Mouse (Mus musculus): Measurements from ENCODE around the gene Rnf213.

The Rnf213 gene

DNA sequence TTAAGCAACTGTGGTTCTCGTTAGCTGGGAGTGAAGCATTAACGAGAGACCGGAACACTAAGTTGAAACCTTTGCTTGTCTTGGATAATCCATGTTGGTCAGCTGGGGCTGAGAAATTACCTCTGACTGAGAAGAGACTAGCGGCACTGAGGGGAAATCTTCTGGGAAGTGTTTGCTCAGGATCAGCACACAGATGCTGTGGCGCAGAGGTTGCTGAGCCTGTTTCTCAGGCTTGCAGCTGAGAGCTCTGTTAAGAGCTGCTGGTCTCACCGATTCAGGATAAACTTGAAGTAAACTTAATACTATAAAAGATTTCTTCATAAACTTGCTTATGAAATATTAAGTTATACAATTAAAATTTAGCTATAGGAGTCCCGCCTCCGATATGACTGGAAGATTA is 45.9 kb downstream of the Rnf213 start:
- DNase-seq = no peak

DNA sequence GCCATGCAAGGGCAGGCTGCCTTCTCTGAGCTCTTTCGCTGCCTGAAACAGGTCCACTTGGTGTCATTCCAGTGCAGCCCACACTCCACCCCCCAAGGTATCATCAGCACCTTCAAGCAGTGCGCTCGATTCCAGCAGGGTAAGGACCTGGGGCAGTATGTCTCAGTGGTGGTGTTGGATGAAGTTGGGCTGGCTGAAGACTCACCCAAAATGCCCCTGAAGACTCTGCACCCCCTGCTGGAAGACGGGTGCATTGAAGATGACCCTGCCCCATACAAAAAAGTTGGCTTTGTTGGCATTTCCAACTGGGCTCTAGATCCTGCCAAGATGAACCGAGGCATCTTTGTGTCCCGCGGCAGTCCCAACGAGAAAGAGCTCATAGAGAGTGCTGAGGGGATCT is 49.3 kb downstream of the Rnf213 start:
- no peak for DNase-seq

DNA sequence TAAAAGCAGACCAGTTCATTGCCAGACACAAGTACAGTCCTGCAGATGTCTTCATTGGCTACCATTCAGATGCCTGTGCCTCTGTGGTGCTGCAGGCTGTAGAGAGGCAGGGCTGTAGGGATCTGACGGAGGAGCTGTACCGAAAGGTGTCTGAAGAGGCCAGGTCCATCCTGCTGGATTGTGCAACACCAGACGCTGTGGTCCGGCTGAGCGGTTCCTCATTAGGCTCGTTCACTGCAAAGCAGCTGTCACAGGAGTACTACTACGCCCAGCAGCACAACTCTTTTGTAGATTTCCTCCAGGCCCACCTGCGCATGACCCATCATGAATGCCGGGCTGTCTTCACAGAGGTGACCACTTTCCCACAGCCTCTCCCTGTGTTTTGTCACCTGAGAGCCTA is 50.5 kb downstream of the Rnf213 start:
- DNase-seq = no peak

DNA sequence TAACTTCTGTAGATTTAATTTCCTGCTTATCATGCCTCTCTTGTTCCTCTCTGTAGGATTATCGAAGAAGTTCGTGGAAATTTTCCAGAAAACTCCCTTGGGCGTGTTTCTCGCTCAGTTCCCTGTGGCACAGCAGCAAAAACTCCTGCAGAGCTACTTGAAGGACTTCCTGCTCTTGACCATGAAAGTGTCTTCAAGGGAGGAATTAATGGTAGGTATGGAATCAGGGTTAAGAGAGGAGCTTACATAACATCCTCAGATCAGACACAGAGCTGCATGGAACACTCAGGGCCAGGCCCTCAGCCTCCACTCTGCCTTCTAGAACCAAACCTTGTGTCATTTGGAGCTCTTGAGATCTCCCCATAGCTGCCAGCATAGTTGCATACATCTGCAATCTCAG is 63.2 kb downstream of the Rnf213 start:
- DNase-seq = no peak

DNA sequence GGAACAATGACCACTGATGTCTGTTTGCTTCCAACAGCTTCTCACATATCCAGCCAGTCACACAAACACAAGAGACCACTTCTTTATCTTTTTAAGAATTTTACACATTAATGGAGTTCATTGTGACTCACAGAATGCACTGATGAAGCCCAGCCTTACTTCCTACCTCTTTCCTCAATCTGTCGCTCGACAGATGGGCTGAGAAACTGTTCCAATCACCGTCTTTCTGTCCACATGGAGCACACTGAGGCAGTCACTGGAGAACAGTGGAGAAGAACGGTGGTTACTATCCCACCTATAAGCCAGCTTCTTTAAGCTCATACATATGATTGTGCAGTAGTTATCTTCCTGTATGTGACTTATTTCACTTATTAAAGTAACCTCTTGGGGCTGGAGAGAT is 85.0 kb downstream of the Rnf213 start:
- no peak for DNase-seq

DNA sequence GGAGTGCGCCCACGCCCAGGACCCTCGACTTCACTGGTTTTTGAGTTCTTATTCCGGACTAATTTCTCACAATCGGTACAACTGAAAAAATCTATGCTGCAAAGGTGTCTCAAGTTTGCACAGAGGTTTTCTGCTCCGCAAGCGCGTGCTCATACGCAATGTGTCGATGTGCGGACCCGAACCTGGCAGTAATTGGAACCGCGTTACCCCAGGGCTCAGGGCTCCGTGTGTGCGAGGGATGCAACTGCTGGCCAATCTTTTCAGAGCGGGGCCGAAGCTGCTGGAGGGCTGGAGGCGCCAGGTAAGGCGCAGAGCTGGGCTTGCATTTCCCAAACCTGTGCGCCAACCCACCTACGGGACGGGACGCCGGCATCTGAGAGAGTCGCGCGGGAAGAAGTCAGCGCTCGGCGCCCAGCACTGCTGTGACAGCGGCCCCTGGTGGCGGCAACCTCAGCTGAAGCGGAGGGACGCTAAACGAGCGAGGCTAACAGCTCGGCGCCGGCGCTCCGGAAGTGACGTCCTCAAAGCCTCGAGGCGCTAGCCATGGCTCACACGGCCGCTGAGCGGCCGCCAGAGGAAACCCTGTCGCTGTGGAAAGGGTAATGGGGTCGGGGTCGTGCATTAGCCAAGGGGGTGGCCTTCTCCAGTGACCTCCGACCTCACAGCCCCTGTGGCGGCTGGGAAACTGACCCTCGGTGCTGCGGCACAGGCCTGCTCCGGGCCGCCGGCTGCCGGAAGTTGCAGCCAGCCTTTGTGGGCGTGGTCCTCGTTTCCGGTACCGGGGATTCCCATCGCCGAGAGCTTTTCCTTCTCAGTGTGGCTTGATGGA is 98.2 kb downstream of the Rnf213 start, which contains the start of gene Endov:
TSS of gene Endov (plus strand) at position 487 of the 829 bp plus-strand sequence.
- DNase-seq = peak; percentile 98 to 100

DNA sequence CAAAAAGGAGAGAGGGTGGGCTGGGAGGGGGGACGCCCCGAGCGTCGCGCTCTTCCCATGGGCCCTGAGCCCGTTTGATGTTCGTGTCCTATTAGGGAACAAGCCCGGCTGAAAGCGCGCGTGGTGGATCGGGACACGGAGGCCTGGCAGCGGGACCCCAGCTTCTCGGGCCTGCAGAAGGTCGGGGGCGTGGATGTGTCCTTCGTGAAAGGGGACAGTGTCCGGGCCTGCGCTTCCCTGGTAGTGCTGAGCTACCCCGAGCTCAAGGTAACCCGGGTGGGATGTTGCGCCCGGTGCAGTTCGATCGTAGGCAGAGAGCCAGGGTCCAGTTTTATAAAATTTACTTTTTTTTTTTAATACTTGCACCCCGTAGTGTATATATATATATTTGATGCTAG is 98.8 kb downstream of the Rnf213 start:
- DNase-seq = no peak

DNA sequence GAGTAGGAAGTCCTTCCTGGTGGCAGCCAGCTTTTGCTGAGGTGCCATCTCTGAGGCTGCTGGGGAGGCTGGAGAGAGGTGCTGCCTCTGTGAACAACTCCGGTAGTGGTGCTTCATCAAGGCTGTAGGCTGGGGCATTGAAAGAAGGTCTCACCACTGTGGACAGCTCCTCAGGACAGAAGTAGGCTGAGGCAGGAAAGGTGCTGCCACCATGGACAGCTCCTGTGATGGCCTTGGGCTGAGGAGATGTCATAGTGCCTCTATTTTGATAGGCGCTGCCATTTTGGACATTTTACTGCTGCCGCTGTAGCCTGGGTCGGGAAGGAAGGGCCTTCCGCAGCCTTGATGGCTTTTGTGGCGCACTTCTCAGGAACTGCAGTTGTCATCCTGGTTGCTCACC is 99.9 kb downstream of the Rnf213 start:
- no peak for DNase-seq

DNA sequence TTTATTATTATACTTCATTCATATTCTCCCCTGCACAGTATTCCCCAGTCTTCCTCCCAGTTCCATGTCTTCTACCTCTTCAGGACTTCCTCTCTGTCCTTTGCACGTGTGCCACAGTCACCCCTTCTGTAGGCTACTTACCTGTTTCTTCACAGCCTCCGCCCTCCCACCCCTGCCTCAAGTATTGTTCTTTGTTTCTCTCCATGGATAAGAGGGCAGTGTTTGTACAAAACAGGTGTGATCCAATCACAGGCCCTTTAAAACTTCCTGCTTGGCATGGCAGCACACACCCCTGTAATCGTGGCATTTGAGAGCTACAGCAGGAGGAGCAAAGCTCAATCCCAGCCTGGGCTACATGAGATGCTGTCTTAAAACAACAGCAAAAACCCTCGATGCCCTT is 100.6 kb downstream of the Rnf213 start:
- DNase-seq = no peak

DNA sequence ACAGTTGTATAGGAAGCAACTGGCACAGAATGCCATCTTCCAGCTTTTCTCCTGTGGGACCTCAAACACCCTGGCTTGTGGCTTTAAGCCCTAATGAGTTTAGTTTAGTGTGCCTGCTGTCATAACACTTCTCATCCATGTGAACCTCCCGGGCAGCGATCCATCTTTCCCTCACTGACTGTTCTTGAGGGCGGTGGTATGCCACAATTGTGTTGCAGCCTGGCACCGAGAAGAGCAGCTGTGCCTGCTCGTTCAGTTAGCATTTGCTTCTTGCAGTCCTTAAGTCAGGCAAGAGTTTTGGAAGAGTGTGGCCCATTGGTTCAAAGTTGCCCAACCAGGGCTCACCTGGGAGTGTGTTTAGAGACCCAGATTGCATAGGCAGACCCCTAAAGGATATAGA is 103.2 kb downstream of the Rnf213 start:
- no peak for DNase-seq

DNA sequence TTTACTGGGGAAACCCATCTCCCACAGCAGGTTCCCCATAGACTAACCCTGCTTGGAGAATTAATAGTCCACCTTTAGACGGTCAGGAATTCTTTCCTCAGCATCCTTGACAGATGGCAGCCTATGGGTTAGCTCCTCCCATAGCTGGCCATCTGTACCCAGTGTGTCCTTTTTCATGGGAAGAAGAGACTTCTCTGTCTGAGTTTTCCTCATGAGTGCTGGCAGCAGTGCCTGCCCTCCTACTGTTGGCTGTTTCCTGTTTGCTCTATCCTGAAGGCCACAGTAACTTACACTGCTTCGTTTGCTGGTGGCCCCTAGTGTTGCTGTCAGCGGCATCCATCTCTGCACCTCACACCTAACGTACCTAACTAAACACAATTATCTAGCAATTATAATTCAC is 104.6 kb downstream of the Rnf213 start:
- DNase-seq = no peak

DNA sequence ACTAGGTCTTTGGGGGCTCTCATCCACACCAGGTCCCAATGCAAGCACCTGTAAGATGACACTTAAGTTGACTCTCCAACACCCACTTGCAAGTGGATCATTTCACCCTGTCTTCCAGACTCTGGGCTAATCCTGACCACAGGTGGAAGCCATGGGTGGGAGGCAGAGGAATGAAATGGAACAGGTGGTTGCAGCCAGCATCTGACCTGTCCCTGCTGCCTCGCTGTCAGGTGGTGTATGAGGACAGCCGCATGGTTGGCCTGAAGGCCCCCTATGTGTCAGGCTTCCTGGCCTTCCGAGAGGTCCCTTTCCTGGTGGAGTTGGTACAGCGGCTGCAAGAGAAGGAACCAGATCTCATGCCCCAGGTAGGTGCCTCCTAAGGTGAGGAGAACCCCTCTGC is 106.4 kb downstream of the Rnf213 start:
- no peak for DNase-seq

DNA sequence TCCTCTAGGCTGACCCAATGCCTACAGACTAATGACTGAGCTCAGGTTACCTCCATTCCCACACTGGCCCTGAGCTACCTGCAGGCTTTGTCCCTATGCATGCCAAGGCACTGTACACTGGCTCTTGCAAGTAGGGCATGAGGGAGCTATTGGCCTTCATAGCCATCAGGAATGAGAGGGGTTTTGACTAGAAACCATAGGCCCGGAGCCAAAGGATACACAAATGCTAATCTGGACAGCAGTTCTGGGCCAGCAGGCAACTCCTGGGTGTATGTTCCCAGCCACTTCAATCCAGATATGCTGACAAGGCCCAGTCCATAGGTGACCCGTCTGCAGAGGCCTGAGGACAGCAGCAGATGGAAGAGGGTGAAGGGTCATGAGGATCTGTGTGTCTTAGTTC is 107.1 kb downstream of the Rnf213 start:
- no peak for DNase-seq

DNA sequence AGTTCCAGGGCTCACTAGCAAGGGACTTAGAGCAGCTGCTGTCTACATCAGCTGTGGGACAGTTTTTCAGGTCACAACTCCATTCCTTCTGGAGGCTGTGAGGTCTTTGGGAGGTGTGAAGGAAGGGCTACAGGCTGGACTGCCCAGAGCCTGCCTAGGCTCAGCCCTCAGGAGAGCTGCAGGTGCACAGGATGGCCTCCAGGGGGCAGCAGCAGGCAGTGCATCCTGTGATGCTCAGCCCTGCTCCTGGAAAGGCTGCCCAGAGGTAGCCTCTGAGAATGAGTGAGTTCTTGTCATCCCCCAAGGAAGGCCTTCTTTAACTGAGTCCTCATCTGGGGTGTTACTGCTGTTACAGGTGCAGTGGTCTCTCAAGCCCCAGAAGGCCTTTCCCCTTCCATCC is 110.8 kb downstream of the Rnf213 start:
- DNase-seq = peak; percentile 68 to 69

DNA sequence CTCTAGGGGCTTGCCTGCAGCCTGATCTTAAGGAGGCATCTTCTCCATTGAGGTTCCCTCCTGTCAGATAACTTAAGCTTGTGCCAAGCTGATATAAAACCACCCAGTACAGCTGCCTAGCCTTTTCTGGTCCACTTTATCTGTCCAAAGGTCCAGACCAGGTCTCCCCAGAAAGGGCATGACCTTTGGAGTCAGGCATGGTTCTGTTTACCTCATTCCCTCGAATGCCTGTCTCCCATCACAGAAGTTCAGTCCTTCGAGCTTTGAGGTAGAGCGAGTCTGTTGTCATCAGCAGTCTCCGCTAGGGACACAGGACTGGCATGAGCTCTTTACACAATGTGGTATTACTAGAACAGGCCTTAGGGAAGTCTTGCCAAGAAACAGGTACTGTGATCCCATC is 113.5 kb downstream of the Rnf213 start:
- no peak for DNase-seq

DNA sequence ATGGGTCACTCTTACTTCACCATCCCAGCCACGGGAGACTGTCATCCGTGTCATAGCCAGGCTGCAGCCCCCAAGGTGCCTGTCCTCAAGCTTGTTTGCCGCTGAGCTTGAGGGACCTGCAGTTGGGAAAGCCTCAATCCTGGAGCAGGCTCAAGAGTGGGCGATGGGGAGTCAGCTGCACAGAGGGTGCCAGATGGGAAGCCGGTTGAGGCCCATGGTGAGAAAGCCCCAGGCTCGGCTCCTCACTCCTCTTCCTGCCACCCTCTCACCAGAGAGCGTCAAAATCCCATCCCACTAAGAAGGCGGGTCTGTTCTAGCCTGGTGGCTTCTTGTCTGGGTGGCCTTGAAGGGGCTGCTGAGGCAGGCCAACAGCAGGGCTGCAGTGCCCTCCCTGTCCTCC is 114.9 kb downstream of the Rnf213 start:
- DNase-seq = no peak

DNA sequence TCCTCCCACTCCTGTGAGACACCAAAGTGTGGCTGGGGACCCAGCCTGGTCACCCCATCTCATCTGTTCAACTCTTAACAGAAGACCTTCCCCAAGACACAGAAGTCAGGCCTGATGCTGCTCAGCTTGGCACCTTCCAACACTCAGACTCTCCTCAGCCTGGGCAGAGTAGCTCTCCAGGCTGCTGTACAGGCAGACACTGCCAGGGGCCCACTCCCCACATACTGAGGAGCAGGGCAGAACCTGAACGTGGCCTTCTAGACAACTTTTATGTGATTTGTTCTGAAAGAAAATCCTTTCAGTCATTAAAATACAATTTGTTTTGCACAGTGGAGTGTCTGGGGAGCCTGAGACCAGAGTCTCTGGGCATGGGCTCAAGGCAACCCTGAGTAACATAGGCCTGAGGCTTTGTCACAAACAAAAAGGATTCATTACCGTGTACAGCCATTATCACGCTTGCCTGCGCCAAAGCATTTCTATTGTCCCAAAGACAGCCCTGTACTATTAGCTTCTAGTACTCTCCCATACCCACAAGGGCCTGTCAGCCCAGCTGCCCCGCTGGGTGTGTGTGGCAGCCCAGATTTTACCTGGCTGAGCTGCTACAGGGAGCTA is 116.4 kb downstream of the Rnf213 start:
- no peak for DNase-seq

DNA sequence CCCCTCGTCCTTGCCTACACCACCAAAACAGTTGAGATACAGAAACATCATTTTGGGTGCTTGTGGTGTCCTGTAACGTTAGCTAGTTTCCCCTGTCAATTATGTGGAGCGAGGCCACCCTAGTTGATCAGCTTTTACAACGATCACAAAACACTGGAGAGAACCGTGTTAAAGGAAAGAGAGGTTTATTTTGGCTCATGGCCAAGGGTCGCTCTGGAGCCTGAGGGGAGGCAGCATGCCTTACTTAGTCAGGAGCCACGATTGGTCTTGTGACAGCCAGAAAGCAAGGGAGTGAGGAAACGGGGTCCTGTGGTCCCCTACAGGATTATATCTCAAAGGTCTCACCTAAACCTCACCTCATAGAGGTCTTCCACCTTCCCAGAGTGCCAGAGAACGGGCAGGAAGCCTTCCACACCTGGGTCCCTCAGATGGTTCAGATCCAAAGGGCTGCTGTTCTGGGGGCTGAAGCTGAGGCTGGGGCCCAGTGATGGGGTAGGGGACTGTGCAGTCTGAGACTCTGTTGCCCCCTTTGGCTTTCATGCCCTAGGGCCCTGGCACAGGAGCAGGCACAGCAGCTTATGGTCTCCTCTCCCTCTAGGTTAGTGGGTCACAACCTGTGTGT is 120.2 kb downstream of the Rnf213 start:
- DNase-seq = no peak

DNA sequence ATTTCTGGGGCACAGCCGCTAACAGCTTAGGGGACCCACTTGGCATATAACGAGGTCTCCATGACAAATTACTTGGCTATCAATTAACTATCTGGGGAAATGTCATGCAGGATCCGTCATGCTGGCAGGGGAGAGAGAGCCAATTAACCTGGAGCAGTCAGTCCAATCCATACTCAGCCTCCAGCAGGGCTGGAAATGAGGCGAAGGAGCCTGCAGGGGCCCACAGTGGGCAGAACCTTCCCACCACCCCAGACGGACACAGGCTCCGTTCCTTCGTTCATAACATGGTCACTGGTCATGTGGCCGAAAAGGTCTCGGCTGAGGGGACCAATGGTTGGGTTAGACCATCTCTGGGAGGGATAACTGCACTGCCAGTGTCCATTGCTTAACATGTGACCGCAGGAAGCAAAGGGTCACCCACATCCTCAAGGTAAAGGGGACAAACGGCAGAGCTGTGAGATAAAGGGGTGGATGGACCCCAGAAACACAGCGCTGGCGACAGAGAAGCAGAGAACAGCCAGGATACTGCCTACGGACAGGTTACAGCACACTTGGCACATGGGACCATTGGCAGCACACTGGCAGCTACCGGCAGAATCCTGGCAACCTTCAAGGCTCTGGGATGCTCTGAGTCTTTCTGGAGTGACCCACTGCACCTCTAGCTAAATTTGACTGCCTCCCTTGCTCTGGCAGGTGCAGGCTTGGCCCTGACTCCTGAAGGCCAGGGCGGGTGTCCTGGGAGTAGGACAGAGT is 121.4 kb downstream of the Rnf213 start:
- DNase-seq = no peak

DNA sequence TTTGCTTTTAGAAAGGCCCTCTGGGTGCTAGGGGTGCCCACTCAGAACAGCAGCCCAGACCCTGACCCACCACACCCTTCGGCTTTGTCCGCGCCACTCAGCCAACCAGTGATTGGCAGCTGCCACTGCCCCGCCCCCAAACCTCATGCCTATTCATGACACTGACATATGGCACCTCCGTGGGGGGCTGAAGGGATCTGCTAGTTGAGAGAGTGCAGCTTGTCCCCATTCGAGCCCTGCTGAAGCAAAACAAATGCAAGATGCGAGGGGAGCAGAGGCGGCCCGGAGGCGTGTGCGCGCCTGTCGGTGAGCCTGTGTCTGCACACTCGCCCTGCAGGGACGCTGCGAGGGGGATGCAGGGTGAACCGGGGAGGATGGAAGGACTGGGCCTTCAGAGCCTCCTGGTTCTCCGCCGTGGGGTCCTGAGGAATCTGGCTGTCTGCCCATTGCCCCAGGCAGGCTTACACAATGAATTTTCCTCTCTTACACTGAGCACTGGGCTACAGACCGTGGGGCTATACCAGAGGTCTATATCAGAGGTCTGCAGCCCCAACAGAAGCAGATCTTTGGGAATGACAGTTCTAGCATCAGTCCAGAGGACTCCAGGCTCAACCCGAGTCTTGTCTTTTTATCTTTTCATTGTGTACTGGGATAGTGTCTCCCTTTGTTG is 122.2 kb downstream of the Rnf213 start:
- no peak for DNase-seq

DNA sequence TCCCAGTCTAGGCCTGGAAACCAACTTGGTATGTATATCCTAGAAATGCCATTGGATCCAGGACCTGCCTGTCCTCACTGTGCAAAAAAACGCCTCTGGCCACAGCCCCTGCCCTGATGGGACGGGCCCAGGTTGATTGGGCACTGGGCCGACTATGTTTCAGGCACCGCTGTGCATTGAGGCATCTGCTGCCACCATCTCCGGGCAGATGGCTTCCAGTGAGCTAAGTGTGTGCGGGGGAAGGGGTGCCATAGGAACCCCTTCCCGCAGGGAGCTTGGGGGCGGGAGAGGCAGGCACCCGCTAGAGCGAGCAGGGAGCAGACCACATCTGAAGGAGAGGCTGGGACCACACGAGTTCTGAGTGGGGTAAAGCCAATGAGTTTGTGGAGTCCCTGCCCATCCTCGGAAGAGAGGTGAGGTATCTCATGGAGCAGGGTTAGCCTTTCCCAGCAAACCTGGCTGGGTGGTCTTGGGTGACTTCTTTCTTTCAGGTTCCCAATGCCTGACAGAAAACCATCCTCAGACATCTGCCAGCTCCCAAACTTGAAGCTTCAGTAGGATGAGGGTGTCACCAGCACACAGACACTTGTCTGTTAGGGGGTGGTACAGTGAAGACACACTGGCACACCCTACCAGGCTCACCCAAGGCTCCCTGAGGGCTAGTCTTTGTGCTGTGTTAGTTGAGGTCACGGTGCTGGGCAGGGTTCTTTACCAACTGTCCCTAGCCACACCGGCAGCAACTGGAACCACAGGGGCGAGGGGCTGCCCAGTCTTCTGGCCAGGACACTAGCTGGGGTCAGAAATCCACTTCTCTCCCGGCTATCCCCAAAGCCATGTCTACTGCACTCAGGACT is 123.2 kb downstream of the Rnf213 start:
- DNase-seq = no peak
